Mouse (Mus musculus): ENCODE data around the gene Cchcr1.
A peak's percentile ranks its signal among the peaks of the same experiment; 100 is the strongest.

Cchcr1 gene

GRCm38 (mm10) chr17:35556186-35556765 is 39.4 kb downstream of the Cchcr1 start:
- DNase-seq: no peak

GRCm38 (mm10) chr17:35556812-35557211 is 39.9 kb downstream of the Cchcr1 start:
- DNase-seq: peak; percentile 78

GRCm38 (mm10) chr17:35557351-35557750 is 40.5 kb downstream of the Cchcr1 start:
- DNase-seq: no peak

GRCm38 (mm10) chr17:35558216-35558615 is 41.3 kb downstream of the Cchcr1 start:
- no peak for DNase-seq

- no peak for DNase-seq
Measured at GRCm38 (mm10) chr17:35567150-35567549, 50.2 kb downstream of the Cchcr1 start, which contains the start of gene 2300002M23Rik. Gene 2300002M23Rik, plus strand, starts transcription at chr17:35567450.

- no peak for DNase-seq
Measured at GRCm38 (mm10) chr17:35567767-35568166, 50.9 kb downstream of the Cchcr1 start.

- DNase-seq: peak; percentile 47
Measured at GRCm38 (mm10) chr17:35569091-35569944, 52.4 kb downstream of the Cchcr1 start.

- DNase-seq: no peak
Measured at GRCm38 (mm10) chr17:35570836-35571235, 53.9 kb downstream of the Cchcr1 start.

- DNase-seq: no peak
Measured at GRCm38 (mm10) chr17:35571477-35571876, 54.6 kb downstream of the Cchcr1 start.

- peak; percentile 93 for DNase-seq
Measured at GRCm38 (mm10) chr17:35578211-35578610, 61.3 kb downstream of the Cchcr1 start.

All from thymus, postnatal 4 days (tissue).